Mouse (Mus musculus): ENCODE measurements around the gene Kifc1.

The Kifc1 gene

DNA sequence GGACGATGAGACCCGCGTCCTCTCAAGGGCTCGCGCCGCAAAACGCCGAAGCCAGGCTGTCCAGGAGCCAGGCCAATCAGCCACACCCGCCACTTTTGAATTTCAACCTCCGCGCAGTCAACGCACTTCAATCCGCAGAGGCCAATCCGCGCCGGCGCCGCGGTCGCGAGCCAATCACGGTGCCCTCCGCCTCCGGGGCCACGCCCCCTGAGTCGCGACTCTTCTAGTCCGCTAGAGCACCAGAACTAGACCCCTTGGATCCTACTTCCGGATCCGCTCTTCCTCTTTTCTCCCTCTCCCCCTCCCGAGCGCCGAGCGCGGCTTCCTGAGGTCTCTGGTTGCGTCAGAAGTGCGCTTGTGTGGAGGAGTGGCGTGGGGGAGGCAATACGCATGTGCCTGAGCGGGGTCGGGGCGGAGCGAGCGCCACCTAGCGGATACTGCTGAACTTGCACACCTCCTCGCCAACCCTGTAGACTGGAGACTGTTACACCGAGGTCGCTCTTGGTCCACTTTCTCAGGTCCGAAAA lies at the start of gene Kifc1:
Kifc1 (minus strand) TSS at position 129 of the 527 bp plus-strand sequence.
- peak; percentile 100 for DNase-seq

DNA sequence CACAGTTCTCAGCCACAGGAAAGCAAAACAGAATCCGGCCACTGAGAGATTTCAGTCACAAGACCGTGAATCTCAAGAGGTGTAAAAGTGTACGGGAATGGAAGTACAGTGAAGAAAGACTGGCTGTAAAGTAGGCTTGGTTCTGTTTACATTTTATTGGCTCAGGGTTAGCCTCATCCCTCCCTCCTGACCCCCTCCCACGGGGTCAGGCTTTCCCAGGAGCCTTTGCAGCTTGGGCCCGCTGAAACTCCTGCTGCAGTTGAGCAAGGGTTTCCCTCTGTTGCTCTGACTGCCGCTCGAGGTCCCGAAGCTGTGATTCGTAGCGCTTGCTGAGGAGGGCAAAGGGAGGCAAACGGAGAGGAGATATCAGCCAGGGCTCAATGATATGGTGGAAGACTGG lies 48.3 kb upstream of the Kifc1 start:
- DNase-seq = no peak

DNA sequence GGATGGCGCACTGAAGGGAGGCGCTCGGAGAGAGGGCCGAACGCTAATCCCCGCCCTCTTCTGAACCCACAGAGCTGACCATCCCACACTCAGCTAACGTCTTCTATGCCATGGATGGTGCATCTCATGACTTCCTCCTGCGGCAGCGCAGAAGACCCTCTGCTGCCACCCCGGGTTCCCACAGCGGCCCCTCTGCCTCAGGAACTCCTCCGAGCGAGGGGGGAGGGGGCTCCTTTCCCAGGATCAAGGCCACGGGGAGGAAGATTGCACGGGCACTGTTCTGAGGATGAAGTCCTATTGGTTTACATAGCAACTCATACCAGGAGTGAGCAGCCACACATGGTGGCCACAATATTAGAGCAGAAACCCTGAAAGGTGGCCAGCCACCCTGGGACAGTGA lies 46.5 kb upstream of the Kifc1 start:
- peak in 1 of 2 experiments; percentile 19 for DNase-seq

DNA sequence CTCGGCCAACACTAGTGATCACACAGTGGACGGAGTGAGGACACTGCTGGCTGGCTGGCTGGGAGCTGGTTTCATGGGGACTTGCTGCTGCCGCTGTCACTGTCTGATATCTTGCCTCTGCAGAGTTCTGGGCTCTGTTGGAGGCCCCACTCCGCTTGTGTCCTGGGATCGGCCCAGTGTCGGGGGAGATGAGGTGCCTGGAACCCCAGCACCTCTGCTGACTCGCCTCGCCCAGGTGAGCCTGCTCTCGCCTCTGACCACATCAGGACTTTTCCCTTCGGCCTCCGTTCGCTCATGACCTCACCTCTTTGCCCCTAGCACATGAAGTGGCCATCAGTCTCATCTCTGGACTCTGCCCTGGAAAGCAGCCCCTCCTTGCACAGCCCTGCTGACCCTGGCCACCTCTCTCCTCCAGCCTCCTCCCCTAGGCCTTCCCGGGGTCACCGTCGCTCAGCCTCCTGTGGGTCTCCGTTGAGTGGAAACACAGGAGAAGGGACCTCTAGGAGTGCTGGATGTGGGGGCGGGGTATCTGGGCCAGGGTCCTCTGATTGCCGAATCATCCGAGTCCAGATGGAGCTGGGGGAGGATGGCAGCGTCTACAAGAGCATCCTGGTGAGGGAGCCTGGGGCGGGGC lies 45.1 kb upstream of the Kifc1 start:
- no peak for DNase-seq

DNA sequence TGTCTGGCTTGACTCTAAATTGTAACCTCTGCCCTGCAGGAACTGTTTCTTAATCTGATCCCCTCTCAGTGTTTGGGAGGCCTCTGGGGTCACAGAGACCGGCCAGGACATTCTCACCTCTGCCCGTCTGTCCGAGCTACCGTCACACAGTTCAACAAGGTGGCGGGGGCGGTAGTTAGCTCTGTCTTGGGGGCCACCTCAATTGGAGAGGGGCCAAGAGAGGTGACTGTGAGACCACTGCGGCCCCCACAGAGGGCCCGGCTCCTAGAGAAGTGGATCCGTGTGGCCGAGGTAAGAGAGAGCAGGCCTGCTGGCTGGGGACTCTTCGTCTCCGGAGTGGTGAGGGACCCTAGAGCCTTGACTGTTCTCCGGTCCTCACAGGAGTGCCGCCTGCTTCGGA lies 42.5 kb upstream of the Kifc1 start:
- DNase-seq = no peak

DNA sequence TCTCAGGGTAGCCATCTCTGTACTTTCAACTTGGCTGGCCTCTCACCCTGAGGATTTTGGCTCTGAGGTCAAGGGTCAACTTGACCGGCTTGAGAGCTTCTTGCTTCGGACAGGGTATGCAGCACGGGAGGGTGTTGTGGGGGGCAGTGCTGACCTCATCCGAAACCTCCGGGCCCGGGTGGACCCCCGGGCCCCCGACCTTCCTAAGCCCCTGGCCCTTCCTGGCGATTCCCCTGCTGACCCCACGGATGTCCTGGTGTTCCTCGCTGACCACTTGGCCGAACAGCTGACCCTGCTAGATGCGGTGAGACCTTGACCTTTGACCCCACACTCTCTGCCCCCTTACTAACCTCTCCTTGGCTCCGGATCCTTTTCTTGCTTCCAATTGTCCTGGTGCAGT lies 42.0 kb upstream of the Kifc1 start:
- DNase-seq = no peak

DNA sequence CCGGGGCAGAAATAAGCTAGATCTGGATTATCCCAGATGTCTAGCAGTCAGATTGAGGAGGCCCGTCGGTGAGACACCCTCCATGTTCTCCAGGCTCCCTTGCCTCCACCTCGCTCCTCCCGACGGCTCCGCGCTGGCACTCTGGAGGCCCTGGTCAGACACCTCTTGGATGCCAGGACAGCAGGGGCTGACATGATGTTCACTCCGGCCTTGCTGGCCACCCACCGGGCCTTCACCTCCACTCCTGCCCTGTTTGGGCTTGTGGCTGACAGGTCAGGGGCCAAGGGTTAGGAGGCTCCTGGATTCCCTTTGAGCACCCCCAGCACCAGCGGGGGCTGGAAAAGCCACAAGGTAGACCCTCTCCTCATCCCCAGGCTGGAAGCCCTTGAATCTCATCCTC lies 41.5 kb upstream of the Kifc1 start:
- DNase-seq = peak in 1 of 2 experiments; percentile 10

DNA sequence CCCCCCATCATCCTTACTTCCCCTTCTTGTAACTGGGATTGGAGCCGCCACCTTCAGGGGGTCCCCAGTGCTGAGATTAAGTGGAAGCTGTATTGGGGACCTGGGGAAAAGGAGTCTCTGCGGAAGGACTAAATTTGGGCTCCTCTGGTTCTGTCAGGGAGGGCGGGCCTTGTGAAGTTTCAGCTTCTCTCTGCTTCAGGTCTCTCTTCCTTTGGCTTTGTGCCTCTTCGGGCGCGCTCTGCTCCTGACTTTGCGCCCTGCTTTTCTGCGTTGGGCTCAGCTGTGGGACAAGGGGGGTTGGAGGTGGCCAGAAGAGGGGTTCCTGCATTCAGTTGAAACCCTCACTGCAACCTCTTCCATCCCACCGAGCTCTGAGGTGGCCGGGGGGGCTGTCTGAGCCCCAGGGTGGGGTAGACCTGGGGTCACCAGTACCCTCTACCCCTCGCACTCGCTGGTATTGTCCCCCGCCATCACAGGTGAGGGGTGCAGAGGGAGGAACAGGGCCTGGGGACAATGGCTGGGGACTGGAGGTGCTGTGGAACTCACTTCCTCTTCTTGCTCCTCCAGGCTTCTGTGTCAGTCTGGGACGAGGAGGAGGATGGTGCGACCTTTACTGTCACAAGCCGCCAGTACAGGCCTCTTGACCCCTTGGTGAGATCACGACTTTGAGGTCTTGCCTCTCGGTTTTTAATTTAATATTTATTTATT lies 40.9 kb upstream of the Kifc1 start:
- DNase-seq = no peak

DNA sequence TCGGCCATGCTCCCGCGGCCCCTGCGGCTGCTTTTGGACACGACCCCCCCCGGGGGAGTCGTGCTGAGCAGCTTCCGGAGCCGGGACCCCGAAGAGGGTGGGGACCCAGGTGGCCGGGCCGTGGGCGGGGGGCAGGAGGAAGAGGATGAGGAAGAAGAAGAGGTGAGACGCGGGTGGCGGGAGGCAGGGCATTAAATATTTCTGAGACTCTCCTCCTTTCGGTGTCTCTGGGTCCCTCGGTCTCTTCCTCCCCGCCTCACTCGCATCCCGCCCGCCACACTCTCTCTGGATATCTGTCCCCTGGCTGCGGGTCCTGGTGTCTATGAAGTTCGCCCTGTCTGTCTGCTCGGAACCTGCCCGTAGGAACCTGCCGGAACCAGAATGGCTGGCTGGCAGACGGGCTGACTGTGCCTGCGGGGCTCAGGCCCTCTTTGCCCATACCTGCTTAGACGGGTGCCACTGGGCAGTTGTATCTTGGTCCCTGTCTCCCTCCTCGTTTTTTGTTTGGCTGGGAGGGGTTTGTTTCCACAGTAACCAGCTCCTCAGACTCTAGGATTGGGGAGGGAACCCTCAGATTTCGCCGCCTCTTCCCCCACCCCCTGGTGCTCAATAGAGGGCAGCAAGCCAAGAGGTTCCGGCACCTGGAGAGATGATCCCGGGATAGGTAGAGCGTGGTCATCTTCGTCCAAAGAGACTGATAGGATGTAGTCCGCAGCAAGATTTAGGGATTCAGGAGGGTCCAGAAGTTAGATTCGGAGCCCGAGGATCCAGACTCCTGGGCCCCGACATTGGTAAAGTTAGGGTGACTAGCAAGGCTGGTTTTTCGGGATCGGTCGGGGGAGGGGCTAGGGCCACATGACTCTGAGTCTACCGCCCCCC lies 40.1 kb upstream of the Kifc1 start:
- peak; percentile 68 for DNase-seq

DNA sequence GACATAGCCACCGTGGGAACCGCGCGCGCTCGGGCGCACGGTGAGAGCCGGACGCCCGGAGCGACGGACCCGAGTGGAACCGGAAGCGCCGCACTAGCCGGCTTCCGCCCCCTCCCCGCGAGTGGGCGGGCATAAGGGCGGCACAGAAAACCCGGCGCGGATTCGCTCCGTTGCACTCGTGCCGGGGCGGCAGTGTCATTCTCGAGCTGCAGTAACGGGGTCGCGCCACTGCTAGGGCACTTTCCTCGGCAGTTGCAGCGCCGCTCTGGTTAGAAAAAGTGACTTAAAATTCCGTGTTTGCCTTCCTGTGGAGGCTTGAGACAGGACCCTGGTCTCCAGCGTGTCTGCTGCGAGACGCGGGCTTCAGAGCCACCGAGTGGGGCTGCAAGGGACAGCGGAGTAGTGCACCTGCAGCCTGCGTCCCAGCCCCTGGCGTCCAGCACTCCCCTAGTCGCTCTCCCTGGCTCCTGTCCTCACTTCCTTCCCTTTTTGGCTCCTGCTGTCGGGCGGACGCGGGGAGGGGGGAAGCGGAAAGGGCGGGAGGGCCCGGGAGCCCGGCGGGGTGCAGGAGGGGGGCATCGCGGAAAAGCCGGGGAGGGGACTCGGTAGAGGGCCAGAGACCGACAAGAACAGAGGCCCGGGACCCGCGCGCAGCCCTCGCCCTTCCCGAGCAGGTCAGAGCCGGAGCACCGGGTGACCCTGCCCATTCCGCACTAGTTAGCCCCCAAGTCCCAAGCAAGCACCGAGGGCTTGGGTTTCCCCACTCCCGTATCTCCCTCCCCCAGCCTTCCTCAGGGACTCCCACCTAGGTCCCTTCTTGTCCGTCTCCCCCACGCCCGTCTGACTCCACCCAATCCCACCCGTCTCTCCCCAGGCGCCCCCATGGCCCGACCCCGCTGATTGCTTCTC lies 39.2 kb upstream of the Kifc1 start, which contains the start of gene Rgl2:
Rgl2 (plus strand) TSS at position 173 of the 909 bp plus-strand sequence.
- peak; percentile 98 to 99 for DNase-seq

DNA sequence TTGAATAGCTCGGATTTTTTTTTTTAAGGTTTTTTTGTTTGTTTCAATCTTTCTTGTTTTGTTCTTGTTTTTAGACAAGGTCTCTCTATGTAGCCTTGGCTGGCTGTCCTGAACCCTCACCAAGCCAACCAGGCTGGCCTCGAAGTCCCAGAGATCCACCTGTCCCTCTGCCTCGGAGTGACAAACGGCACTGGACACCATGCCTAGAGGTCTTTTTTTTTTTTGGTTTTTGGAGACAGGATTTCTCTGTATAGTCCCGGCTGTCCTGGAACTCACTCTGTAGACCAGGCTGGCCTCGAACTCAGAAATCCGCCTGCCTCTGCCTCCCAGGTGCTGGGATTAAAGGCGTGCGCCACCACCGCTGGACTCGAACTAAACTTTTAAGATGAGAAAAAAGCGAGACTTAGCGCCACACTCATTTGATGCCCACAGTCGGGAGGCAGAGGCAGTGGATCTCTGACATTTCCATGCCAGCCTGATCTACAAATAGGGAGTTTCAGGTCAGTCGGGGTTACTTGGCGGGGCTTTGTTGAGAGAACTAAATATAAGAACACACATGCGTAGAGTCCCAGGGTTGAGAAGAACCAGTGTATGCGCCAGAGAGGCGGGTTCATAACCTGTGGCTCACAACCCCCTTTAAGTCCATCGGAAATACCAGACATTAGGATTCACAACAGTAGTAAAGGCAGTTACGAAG lies 37.9 kb upstream of the Kifc1 start:
- no peak for DNase-seq

DNA sequence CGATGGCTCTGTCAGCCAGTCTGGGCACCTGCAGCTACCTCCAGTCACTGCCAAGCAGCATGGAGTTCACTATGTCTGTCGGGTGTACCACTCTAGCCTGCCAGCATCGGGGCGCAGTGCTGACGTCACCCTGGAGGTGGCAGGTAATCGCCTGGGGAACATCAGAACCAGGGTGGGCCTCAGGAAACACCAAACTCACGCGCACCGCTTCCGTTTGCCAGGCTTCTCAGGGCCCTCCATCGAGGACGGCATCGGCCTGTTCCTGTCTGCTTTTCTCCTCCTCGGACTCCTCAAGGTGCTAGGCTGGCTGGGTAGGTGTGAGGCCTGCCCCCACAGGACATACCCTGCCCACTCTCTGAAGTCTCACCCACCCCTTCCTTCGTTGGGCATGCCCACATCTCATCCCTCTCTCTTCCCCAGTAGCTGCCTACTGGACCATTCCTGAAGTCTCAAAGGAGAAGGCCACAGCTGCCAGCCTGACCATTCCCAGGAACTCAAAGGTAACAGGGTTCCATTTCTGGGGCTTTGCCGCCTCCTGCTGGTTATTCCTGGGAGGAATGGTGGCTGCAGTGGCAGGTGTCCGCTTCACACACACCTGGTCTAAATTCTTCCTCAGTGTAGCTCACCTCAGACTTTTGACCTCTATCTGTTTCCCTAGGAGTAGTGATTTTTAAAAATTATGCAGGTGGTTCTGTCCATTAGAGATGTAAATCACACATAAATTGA lies 35.9 kb upstream of the Kifc1 start:
- DNase-seq = peak; percentile 39 to 44

DNA sequence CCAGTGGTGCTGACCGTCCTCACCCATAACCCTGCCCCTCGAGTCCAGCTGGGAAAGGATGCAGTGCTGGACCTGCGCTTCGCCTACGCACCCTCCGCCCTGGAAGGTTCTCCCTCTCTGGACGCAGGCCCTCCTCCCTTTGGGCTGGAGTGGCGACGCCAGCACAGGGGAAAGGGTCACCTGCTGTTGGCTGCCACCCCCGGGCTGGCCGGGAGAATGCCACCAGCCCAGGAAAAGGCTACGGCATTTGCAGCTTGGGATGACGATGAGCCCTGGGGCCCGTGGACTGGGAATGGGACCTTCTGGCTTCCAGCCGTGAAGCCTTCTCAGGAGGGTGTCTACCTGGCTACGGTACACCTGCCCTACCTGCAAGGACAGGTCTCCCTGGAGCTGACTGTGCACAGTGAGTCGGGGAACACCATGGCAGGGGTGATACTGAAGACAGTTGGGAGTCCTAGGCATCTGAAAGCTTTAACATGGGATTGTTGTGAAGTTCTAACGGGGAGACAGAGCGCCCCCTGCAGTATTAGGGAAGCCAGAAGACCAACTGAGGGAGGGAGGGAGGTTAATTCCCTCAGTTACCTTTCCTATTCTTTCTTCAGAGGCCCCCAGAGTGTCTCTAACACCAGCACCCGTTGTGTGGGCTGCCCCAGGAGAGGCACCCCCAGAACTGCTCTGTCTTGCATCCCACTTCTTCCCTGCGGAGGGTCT lies 35.1 kb upstream of the Kifc1 start:
- no peak for DNase-seq

DNA sequence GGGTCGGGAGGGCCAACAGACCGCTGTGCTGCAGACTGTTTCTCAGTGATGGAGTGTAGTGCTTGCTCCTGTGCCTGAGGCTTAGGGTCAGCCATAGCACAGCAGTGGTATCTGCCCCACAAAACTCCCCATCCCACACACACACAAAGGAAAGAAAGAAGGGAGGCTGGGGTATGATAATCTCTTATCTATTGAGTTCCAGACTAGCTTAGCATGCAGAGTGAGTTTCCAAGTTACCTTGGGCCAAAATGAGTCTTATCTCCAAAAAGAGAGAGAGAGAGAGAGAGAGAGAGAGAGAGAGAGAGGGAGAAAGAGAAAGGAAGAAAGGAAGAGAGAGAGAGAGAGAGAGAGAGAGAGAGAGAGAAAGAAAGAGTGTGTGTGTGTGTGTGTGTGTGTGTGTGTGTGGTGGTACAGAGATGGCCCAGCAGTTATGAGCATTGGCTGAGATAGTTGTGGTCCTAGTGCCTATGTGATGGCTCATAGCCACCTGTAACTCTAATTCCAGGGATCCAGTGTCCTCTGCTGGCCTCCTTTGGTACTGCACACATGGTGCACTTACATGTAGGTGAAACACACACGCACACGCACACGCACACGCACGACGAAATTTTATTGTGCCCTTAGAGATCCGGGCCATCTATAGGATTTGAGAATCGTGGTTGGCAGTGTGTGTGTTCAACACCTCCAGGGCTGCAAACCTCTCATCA lies 34.3 kb upstream of the Kifc1 start:
- DNase-seq = peak; percentile 66 to 82

DNA sequence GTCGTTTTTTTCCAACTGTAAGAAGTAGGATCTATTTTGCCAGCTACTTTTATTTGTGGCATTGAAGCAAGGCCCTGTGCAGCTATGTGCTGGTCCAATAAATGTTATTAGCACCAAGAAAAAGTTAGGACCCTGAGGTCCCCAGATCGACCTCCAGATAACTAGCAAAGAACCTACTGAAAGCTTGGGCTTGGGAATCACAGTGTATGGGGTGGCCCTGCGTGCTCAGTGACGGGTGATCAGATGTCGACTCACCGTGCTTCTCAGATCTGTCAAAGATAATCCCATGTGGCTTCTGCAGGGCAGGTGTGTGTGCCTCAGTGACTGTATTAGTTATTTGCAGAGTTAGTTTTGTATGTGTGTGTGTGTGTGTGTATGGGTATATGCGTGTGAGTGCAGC lies 30.9 kb upstream of the Kifc1 start:
- DNase-seq = no peak

DNA sequence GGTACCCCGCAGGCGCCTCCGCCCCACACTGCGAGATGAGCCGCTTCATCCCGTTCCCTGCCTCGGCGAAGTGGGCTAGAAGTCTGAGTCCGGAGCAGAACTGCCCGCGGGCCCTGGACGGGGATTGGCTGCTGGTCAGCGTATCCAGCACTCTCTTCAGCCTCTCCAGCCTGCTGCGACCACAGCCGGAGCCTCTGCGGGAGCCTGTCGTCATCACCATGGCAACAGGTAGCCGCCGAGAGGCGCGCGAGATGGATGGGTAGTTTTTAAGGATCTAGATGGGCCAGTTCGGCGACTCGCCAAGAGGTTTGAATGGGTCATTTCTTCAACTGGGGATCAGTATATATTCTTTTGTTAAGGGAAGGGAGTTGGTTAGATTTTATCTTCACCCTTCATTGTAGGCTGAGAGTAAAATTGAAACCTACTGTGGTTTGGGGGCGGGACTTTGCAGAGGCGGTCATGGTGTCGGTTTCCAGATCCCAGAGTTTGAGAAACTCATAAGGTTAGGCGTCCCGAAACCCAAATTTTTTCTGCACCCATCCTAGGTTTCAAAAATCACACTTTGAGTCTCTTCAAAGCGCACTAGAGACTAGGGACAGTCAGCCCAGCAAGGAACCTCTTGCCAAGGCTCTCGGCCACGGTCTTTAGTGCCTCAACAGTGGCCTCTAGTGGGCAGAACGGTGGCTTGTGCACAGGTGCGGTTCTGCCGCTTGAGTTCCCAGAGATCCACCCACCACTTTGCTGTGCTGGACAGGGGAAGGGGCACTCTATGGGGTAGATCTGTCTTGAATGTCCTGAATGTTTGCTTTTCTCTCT lies 30.0 kb upstream of the Kifc1 start:
- peak; percentile 95 to 97 for DNase-seq

DNA sequence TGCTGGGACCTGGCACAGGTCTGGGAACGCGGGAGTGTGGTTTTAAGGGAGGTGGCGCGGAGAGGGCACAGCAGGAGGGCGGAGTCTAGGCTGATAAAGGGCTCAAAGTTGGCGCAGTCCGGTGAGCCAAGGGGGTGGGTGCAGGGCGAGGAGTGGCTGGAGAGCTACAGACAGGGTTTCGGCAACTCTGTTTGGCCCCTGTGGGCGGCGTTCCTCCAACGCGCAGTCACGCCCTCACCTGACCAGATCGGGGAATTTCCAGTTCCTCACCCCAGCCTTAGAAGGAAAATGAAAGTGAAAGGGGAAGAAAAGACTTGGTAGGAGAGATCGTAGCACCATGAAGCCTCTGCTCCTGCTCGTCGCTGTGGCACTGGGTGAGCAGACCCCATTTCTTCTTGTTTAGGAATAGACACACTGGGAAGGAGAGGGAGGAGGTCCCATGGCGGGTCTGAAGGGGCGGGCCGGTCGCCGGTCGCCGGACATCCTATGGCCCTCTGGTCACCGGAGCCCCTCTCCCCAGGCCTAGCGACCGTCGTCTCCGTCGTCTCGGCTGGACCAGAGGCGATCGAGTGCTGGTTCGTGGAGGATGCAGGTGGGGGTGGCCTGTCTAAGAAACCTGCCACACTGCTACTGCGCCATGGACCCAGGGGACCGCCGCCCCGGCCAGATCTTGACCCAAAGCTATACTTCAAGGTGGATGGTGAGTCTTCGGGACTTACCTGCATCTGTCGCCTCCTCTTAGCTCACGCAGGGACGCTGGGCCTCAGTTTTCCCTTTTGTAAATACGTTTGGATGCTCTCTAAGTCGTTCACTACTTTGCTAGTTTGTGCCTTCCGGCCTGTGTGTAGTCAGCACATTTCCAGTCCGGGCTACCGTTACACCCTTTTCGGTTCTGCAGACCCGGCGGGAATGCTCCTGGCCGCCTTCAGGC lies 29.2 kb upstream of the Kifc1 start:
- peak; percentile 75 for DNase-seq

Measured in cerebellum, postnatal 10 days (tissue).